Mouse (Mus musculus) ES-E14 (cell line): ENCODE data around the gene Upk1a. TPM values are rescaled to one million over a fixed set of nuclear protein-coding genes. Genes with fewer than 3 reads are reported as not detected.

Experiments used
- DNase-seq: peaks from one replicate; pipeline ENCODE4 v3.0.0-alpha.2; 2013; ENCODE audit warnings: low read depth, low spot score
- H3K27ac ChIP-seq: 2 replicates; pipeline ENCODE4 v1.5.1; 2012; ENCODE audit warnings: low read depth, mild to moderate bottlenecking, low read length, moderate library complexity, mixed read lengths; ENCODE audit not compliant: poor library complexity, insufficient read depth, severe bottlenecking
- H3K36me3 ChIP-seq: 2 replicates; pipeline ENCODE4 v1.6.1; 2012; ENCODE audit warnings: mild to moderate bottlenecking, low read length, moderate library complexity, mixed read lengths; ENCODE audit not compliant: control insufficient read depth, poor library complexity, insufficient read depth, severe bottlenecking
- H3K4me1 ChIP-seq, 2 experiments: fragments of 150-350 bp in 1 of 2; sonication (generic) in 1 of 2; 2 replicates each; pipeline ENCODE4 v1.6.1; 2012; ENCODE audit warnings: low read length in 2 of 2, mild to moderate bottlenecking in 1 of 2, mixed read lengths in 1 of 2; ENCODE audit not compliant: control insufficient read depth in 2 of 2, insufficient read depth in 2 of 2, poor library complexity in 1 of 2
- H3K4me3 ChIP-seq, 2 experiments: fragments of 150-350 bp in 1 of 2; sonication (generic) in 1 of 2; 2 replicates each; pipeline ENCODE4 v1.5.1; 2012; ENCODE audit warnings: low read length in 2 of 2, low read depth in 1 of 2, mild to moderate bottlenecking in 1 of 2, mixed read lengths in 1 of 2; ENCODE audit not compliant: insufficient read depth in 1 of 2, poor library complexity in 1 of 2, severe bottlenecking in 1 of 2
- H3K9ac ChIP-seq: 2 replicates; pipeline ENCODE4 v1.6.1; 2012; ENCODE audit warnings: low read depth, mild to moderate bottlenecking, low read length, mixed read lengths; ENCODE audit not compliant: poor library complexity, insufficient read depth, severe bottlenecking
- H3K9me3 ChIP-seq: fragments of 150-350 bp; sonication (generic); 2 replicates; pipeline ENCODE4 v1.6.1; 2012; ENCODE audit warnings: low read depth, mild to moderate bottlenecking, low read length; ENCODE audit not compliant: control insufficient read depth, insufficient read depth
- CHD2 ChIP-seq: IDR thresholded peaks from 2 replicates; pipeline ENCODE4 v1.6.1; 2014; ENCODE audit warnings: mild to moderate bottlenecking, low read depth, low read length, inconsistent platforms
- HCFC1 ChIP-seq: IDR thresholded peaks from 2 replicates; pipeline ENCODE4 v1.6.1; 2012; ENCODE audit warnings: low read length, inconsistent platforms, borderline replicate concordance; ENCODE audit not compliant: insufficient read depth
- MAFK ChIP-seq: IDR thresholded peaks from 2 replicates; pipeline ENCODE4 v1.6.1; 2014; ENCODE audit warnings: mild to moderate bottlenecking, low read depth, low read length, inconsistent platforms; ENCODE audit not compliant: insufficient read depth
- ZC3H11A ChIP-seq: IDR thresholded peaks from 2 replicates; pipeline ENCODE4 v1.6.1; 2012; ENCODE audit warnings: low read depth, mild to moderate bottlenecking, inconsistent platforms, low read length, borderline replicate concordance
- ZNF384 ChIP-seq: IDR thresholded peaks from 2 replicates; pipeline ENCODE4 v1.6.1; 2012; ENCODE audit warnings: low read depth, low read length, inconsistent platforms
- in situ Hi-C, 2 experiments: fragments of 600-800 bp; cut with MboI; formaldehyde crosslinking; loops; one replicate each; pipeline ENCODE4 v1.15.1; 2025; ENCODE audit warnings: low sequenced_read_pairs in 2 of 2, inconsistent platforms in 1 of 2; ENCODE audit not compliant: unreplicated experiment in 2 of 2
- total RNA-seq: library from RNA; depleted of rRNA; stranded (reverse); fragments of 300-350 nt; gene quantifications from 2 replicates; pipeline ENCODE4 v1.2.3, GENCODE M21; 2012

Upk1a gene
- total RNA-seq, 1 experiment, result 1.8 TPM

DNA sequence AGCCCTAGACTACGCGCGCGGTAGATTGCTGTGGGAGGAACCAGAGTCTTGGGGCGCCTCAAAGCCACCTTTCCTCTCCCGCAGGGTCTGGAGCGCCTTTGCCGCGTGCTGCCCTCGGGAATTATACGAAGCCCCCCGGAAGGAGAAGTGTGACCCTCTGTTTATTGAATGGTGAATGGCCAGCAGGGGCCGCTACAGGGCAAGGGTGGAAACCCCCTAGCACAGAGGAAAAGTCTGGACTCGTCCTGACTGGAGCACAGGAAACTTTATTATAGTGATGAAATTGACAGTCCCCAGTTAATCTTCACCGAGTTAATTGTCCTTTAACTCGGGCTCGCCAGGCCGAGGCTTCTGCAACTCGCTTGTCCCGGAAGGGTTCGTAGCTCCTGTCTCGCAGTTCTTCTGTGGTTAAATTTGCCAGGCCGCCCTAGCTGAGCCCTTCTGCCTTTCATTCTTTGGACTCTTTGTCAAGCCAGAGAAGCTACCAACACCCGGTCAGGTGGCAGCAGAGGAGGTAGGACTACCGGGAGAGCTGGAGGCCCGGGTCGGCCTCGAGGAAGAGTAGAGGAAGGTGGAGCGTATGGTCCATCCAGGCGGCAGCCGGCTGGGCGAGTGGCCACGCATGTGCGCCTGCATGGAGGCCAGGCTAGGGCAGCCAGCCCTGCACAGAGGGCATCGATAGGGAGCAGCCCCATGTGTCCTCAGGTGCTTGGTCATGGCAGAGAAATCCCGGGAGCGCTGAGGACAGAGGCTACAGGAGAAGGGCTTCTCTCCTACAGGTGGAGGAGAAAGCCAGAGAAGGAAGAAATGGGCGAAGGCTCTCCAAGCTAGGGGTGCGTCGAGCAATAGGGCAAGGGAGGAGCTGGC is 23.0 kb downstream of the Upk1a start:
- DNase-seq, result peak; percentile 88
- in situ Hi-C loops, result no loop called here

GRCm38 (mm10) chr7:30588676-30589434 is 23.8 kb downstream of the Upk1a start, which contains the start of gene Kmt2b:
TSS of gene Kmt2b (minus strand) at chr7:30588726.
- no peaks in the 10 kb centered on the region for H3K9me3 ChIP-seq
- H3K36me3 ChIP-seq, result peaks cover 30% of the 10 kb centered on the region
- DNase-seq, result peak; percentile 96
- peak within 1 kb of the TSS; percentile 99 for H3K9ac ChIP-seq
- peak within 1 kb of the TSS; percentile 82 to 98 for H3K4me3 ChIP-seq
- TF ChIP-seq ZC3H11A, result no peak
- TF ChIP-seq CHD2, result peak; percentile 77
- no peak for TF ChIP-seq ZNF384
- peak; percentile 95 for TF ChIP-seq HCFC1
- H3K27ac ChIP-seq, result peak within 1 kb of the TSS; percentile 91
- H3K4me1 ChIP-seq, result peaks cover 4 to 29% of the 10 kb centered on the region in 2 experiments
- in situ Hi-C loops, result no loop called here

More for the DNA sequence above, 23.0 kb downstream of the Upk1a start:
- peaks cover 22% of the 10 kb centered on the region for H3K36me3 ChIP-seq
- peak overlapping the region; percentile 80 for H3K9ac ChIP-seq
- peak overlapping the region; percentile 82 to 98 for H3K4me3 ChIP-seq
- peak overlapping the region; percentile 65 for H3K27ac ChIP-seq
- TF ChIP-seq ZC3H11A (peak; percentile 72; the same call in 1 of the 2 replicates), CHD2 (no peak)
- no peaks in the 10 kb centered on the region for H3K9me3 ChIP-seq
- H3K4me1 ChIP-seq, result peaks cover 4 to 32% of the 10 kb centered on the region in 2 experiments

- Histone ChIP-seq H3K4me1 (peaks cover 4 to 25% of the 10 kb centered on the region in 2 experiments; a peak in 3 of 4 replicates), H3K9ac (peak overlapping the region; percentile 99), H3K4me3 (peak overlapping the region; percentile 82 to 98), H3K27ac (peak overlapping the region; percentile 91), H3K9me3 (no peaks in the 10 kb centered on the region), H3K36me3 (peaks cover 37% of the 10 kb centered on the region)
- in situ Hi-C loops, result no loop called here
- no peak for DNase-seq
- TF ChIP-seq ZNF384 (no peak), HCFC1 (no peak), CHD2 (no peak), MAFK (no peak), ZC3H11A (no peak)
These were observed 24.6 kb downstream of the Upk1a start for GRCm38 (mm10) chr7:30587842-30588667.

- Histone ChIP-seq H3K9ac (peak overlapping the region; percentile 20), H3K4me1 (peaks cover 4 to 19% of the 10 kb centered on the region in 2 experiments; a peak in 3 of 4 replicates), H3K36me3 (peaks cover 52% of the 10 kb centered on the region), H3K4me3 (peak overlapping the region; percentile 82 to 98; a peak in 1 of 4 replicates), H3K9me3 (no peaks in the 10 kb centered on the region), H3K27ac (no peak overlapping the region)
- no peak for DNase-seq
- in situ Hi-C loops, result no loop called here
- no peak for TF ChIP-seq HCFC1
- TF ChIP-seq MAFK, result no peak
- no peak for TF ChIP-seq ZC3H11A
- TF ChIP-seq CHD2, result no peak
- TF ChIP-seq ZNF384, result no peak
These were observed 26.1 kb downstream of the Upk1a start for GRCm38 (mm10) chr7:30586455-30587020.
